Mouse (Mus musculus) kidney, postnatal 0 days (tissue): ENCODE measurements at regions not wholly inside any gene's neighbourhood (a gene's known extent, or its start where the extent isn't known, plus 50 kb on each side); places are given as distances from the start of the nearest gene placed in this dataset.

ENCODE experiments used
- ATAC-seq: fragments of 200-750 bp; cut with Nextera tagmentation; replicated peaks from 2 replicates; pipeline ENCODE4 v1.8.0; 2017; ENCODE audit warnings: low read depth, moderate number of reproducible peaks, moderate TSS enrichment, moderate library complexity; ENCODE audit not compliant: low FRiP score
- DNase-seq: peaks from one replicate; pipeline ENCODE4 v3.0.0-alpha.2; 2016; ENCODE audit warnings: low spot score
- H3K27ac ChIP-seq: fragments of 300-500 bp; sonication (generic); 2 replicates; pipeline ENCODE4 v1.5.1; 2014; ENCODE audit warnings: mild to moderate bottlenecking
- H3K27me3 ChIP-seq: fragments of 300-500 bp; sonication (generic); 2 replicates; pipeline ENCODE4 v1.6.1; 2014; ENCODE audit warnings: low read length, mixed read lengths; ENCODE audit not compliant: insufficient read depth
- H3K36me3 ChIP-seq: fragments of 300-500 bp; sonication (generic); 2 replicates; pipeline ENCODE4 v1.6.1; 2014; ENCODE audit warnings: low read length, mixed read lengths; ENCODE audit not compliant: insufficient read depth
- H3K4me1 ChIP-seq: fragments of 300-500 bp; sonication (generic); replicated peaks from 2 replicates; pipeline ENCODE4 v1.6.1; 2014; ENCODE audit warnings: antibody characterized with exemption, low read length, mixed read lengths; ENCODE audit not compliant: insufficient read depth
- H3K4me2 ChIP-seq: fragments of 300-500 bp; sonication (generic); 2 replicates; pipeline ENCODE4 v1.6.1; 2014; ENCODE audit warnings: mild to moderate bottlenecking, low read length, moderate library complexity, mixed read lengths
- H3K4me3 ChIP-seq: fragments of 300-500 bp; sonication (generic); replicated peaks from 2 replicates; pipeline ENCODE4 v1.5.1; 2014; ENCODE audit warnings: low read depth, low read length
- H3K9ac ChIP-seq: fragments of 300-500 bp; sonication (generic); 2 replicates; pipeline ENCODE4 v1.6.1; 2014; ENCODE audit warnings: low read depth, low read length
- H3K9me3 ChIP-seq: fragments of 300-500 bp; sonication (generic); replicated peaks from 2 replicates; pipeline ENCODE4 v1.6.1; 2016; ENCODE audit warnings: low read length, inconsistent platforms, mixed read lengths
- CTCF ChIP-seq: IDR thresholded peaks from 2 replicates; pipeline ENCODE4 v1.5.1; 2016; ENCODE audit warnings: antibody characterized with exemption, low read depth, mild to moderate bottlenecking, moderate library complexity
- WGBS: fragments of 180-500 bp; shearing (Covaris S2); extraction: QIAGEN DNeasy Blood & Tissue Kit; methylation state at CpG from one replicate; pipeline ENCODE4 v1.1.7; 2014; 5-methylcytosine and 5-hydroxymethylcytosine counted together

- no peak overlapping the region for H3K4me2 ChIP-seq
- no peak overlapping the region for H3K9ac ChIP-seq
- no peak for ATAC-seq
- no peak for TF ChIP-seq CTCF
- WGBS, result 76% methylated on average over 13 of the region's 13 CpGs
- H3K27ac ChIP-seq, result no peak overlapping the region
- H3K27me3 ChIP-seq, result no peaks in the 10 kb centered on the region
- H3K36me3 ChIP-seq, result no peaks in the 10 kb centered on the region
- H3K4me1 ChIP-seq, result no peaks in the 10 kb centered on the region
- H3K9me3 ChIP-seq, result no peaks in the 10 kb centered on the region
- no peak overlapping the region for H3K4me3 ChIP-seq
- DNase-seq, result no peak
Observed at GRCm38 (mm10) chr5:116892877-116893276, 223.0 kb downstream of the Suds3 start.

- 15% methylated on average over 12 of the region's 12 CpGs for WGBS
Observed at GRCm38 (mm10) chr5:116889224-116889623, 226.7 kb downstream of the Suds3 start.

DNA sequence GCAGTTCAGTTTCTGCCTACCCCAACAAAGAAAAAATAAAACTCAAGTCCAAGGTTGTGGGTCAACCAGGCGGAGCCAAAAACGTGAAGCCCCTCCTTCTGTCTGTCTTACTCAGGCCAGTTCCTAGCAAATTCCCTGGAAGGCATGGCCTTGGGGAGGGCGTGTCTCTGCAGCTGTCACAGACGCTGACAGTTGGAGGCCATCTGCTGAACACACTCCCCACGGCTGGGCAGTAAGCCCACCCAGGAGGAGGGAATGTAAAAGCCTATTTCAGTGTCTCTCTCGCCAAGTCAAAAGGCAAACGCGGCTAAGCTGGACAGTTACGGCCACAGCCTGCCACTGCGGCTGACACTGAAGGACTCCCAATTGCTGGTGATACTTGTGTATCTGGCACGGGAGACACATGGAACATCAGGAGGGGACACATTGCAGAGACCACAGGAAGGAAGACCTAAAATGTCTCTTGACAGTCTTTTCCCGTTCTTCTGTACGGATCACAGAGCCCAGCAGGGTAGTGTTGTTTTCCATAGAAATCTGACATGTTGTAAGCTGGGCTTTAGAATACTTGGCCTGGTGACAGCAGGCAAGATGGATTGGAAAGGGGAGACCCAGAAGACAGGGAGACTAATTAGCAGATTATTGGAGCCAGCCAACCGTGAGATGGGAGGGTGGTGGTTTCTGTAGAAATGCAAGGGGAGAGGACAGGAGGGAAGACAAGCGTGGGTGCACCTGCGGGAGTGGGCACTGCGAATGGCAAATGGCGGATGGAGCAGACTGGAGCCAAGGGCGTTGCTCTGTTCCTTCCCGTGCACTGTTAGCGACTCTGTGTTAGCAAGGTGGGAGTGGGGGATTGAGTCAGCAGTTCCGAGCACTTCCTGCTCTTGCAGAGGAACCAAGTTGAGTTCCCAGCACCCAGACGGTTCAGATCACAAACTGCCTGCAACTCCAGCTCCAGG, 229.5 kb downstream of the Suds3 start:
- no peak for TF ChIP-seq CTCF
- no peak overlapping the region for H3K4me3 ChIP-seq
- WGBS, result 33% methylated on average over 23 of the region's 23 CpGs
- no peaks in the 10 kb centered on the region for H3K36me3 ChIP-seq
- DNase-seq, result peak; percentile 45
- no peak overlapping the region for H3K9ac ChIP-seq
- no peaks in the 10 kb centered on the region for H3K4me1 ChIP-seq
- ATAC-seq, result 0 out of 2 replicates have a peak, but pooled peaks have one; percentile 10
- H3K9me3 ChIP-seq, result no peaks in the 10 kb centered on the region
- no peak overlapping the region for H3K27ac ChIP-seq
- H3K27me3 ChIP-seq, result no peaks in the 10 kb centered on the region
- H3K4me2 ChIP-seq, result peak overlapping the region; percentile 34; the same call in 1 of the 2 replicates

More at GRCm38 (mm10) chr5:116889224-116889623, 226.7 kb downstream of the Suds3 start:
- DNase-seq, result peak; percentile 12
- no peaks in the 10 kb centered on the region for H3K27me3 ChIP-seq
- H3K4me1 ChIP-seq, result no peaks in the 10 kb centered on the region
- no peak overlapping the region for H3K4me2 ChIP-seq
- H3K27ac ChIP-seq, result no peak overlapping the region
- no peak overlapping the region for H3K9ac ChIP-seq
- no peaks in the 10 kb centered on the region for H3K36me3 ChIP-seq
- H3K9me3 ChIP-seq, result no peaks in the 10 kb centered on the region
- H3K4me3 ChIP-seq, result no peak overlapping the region
- ATAC-seq, result no peak
- no peak for TF ChIP-seq CTCF

- Histone ChIP-seq H3K9ac (no peak overlapping the region), H3K4me1 (no peaks in the 10 kb centered on the region), H3K36me3 (no peaks in the 10 kb centered on the region), H3K27ac (no peak overlapping the region), H3K27me3 (no peaks in the 10 kb centered on the region), H3K4me2 (no peak overlapping the region), H3K4me3 (no peak overlapping the region), H3K9me3 (no peaks in the 10 kb centered on the region)
- no peak for ATAC-seq
- DNase-seq, result no peak
- no peak for TF ChIP-seq CTCF
- 78% methylated on average over 2 of the region's 2 CpGs for WGBS
Observed at GRCm38 (mm10) chr5:116879761-116880160, 236.2 kb downstream of the Suds3 start.

DNA sequence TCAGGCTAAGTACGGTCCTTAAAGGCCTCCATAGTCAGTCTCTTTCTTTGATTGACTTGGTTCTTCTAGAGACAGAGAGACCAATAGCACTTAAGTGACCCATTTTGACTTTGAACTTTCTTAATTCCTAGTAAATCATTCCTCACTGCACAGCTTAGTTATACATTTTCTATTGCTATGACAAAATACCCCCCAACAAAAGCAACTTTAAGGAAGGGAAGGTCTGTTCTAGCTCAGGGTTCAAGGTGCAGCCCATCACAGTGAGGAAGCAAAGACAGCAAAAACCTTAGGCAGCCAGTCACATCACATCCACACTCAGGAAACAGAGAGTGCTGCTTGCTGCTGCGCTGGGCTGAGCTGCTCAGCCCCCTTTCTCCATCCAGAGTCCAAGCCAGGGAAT, 241.0 kb downstream of the Suds3 start:
- no peak overlapping the region for H3K27ac ChIP-seq
- 82% methylated on average over 2 of the region's 2 CpGs for WGBS
- H3K4me1 ChIP-seq, result no peaks in the 10 kb centered on the region
- H3K36me3 ChIP-seq, result no peaks in the 10 kb centered on the region
- TF ChIP-seq CTCF, result no peak
- no peaks in the 10 kb centered on the region for H3K9me3 ChIP-seq
- ATAC-seq (no peak), DNase-seq (no peak)
- H3K9ac ChIP-seq, result no peak overlapping the region
- no peaks in the 10 kb centered on the region for H3K27me3 ChIP-seq
- no peak overlapping the region for H3K4me2 ChIP-seq
- no peak overlapping the region for H3K4me3 ChIP-seq

- no peak for DNase-seq
- no peaks in the 10 kb centered on the region for H3K9me3 ChIP-seq
- H3K36me3 ChIP-seq, result no peaks in the 10 kb centered on the region
- WGBS, result 80% methylated on average over 5 of the region's 5 CpGs
- TF ChIP-seq CTCF, result no peak
- no peaks in the 10 kb centered on the region for H3K4me1 ChIP-seq
- H3K4me2 ChIP-seq, result no peak overlapping the region
- no peak for ATAC-seq
- H3K9ac ChIP-seq, result no peak overlapping the region
- H3K27ac ChIP-seq, result no peak overlapping the region
- H3K4me3 ChIP-seq, result no peak overlapping the region
- H3K27me3 ChIP-seq, result no peaks in the 10 kb centered on the region
Observed at GRCm38 (mm10) chr5:116868115-116868514, 247.8 kb downstream of the Suds3 start.
